Mouse (Mus musculus) adrenal gland, adult 2 months (tissue): ENCODE measurements around the gene Mettl24. TPM values are rescaled to one million over a fixed set of nuclear protein-coding genes. Genes with fewer than 3 reads are reported as not detected.
"Not testable (repeated sequence)": the region's sequence is repeated elsewhere in the genome, so short reads cannot be mapped to it uniquely, and the experiment has no call there.

Source experiments
- DNase-seq: peaks from one replicate; pipeline ENCODE4 v3.0.0; 2021
- polyA plus RNA-seq: library from polyadenylated mRNA; depleted of rRNA; stranded (reverse); fragments of >200 nt; gene quantifications from 2 replicates; pipeline ENCODE4 v1.2.3, GENCODE M21; 2012
- total RNA-seq, 2 experiments: library from RNA; stranded (reverse); gene quantifications; 2 replicates each; pipeline ENCODE4 v1.2.3; 2021

The Mettl24 gene
- total and polyA plus RNA-seq, 3 experiments = 2.7 to 8.9 (median 5.8) TPM

GRCm38 (mm10) chr10:40737274-40738112 is 54.4 kb downstream of the Mettl24 start:
- DNase-seq = no peak

- no peak for DNase-seq
Observed at GRCm38 (mm10) chr10:40740696-40741095, 57.6 kb downstream of the Mettl24 start.

GRCm38 (mm10) chr10:40750293-40751047 is 67.4 kb downstream of the Mettl24 start:
- no peak for DNase-seq

DNA sequence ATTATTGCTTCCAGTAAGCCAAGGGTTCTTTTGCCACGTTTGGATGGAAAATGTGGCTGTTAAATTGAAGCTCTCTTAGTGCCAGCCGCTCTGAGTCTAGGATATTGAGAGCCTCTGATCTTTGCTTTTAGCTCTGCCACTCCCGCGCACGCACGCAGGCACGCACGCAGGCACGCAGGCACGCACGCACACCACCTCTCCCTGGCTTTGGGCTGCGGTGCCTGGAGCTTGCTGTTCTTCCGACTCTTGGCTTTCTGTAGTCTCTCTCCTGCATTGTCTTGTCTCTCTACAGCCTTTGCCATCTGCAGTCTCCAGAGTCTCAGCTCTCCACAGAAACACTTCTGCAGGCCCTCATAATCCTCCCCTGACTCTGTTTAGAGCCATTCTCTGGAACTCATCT is 68.1 kb downstream of the Mettl24 start:
- no peak for DNase-seq

- DNase-seq = no peak
Observed at GRCm38 (mm10) chr10:40753036-40753435, 70.0 kb downstream of the Mettl24 start.

DNA sequence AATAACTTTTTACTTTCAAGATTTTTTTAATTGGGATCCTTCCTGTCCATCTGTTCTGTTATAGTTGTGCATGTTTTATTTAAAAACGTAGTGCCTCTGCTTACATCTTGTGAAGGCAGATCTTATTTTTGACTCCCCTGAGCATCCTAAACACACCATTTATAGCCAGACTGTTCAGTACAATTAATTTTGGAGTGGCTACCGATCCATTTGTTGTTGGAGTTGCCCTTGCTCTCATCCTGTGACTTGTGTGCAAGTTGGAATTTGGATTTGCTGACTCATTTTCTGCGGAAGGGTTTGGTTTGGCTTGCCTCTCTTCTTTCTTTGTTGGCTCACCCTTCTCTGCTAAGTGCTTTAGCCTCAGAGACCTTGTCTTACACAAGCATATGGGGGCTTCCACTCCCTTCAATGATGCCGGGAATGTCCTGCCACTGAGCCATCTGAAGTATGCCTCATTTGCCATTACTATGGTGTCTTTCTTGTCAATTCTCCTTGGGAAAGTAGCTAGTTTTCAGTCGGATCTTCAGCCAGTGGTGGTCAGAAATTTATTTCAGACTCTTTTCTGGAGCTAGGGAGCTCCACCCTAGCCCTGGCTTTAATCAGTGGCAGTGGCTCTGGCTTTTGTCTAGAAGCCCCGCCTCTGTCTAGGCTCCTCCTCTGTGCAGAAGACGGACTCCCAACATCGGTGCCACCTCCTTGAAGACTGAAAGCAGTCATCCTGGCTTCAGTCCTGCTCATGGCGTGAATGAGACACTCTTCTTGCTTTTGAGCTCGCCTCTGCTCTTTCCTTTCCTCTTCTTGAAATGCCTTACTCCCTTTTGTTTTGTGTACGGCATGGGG is 75.3 kb downstream of the Mettl24 start:
- peak; percentile 34 for DNase-seq

GRCm38 (mm10) chr10:40759391-40760194 is 76.5 kb downstream of the Mettl24 start:
- not testable (repeated sequence) for DNase-seq

- no peak for DNase-seq
Observed at GRCm38 (mm10) chr10:40760195-40761009, 77.3 kb downstream of the Mettl24 start.

- no peak for DNase-seq
Observed at GRCm38 (mm10) chr10:40761010-40761752, 78.1 kb downstream of the Mettl24 start.

GRCm38 (mm10) chr10:40762624-40763023 is 79.5 kb downstream of the Mettl24 start:
- no peak for DNase-seq

GRCm38 (mm10) chr10:40763084-40763720 is 80.1 kb downstream of the Mettl24 start:
- no peak for DNase-seq

- no peak for DNase-seq
Observed at GRCm38 (mm10) chr10:40772266-40772665, 89.2 kb downstream of the Mettl24 start.

GRCm38 (mm10) chr10:40775151-40775550 is 92.1 kb downstream of the Mettl24 start:
- no peak for DNase-seq

- no peak for DNase-seq
Observed at GRCm38 (mm10) chr10:40775655-40776054, 92.6 kb downstream of the Mettl24 start.

- DNase-seq = no peak
Observed at GRCm38 (mm10) chr10:40777171-40777570, 94.1 kb downstream of the Mettl24 start.

- no peak for DNase-seq
Observed at GRCm38 (mm10) chr10:40778472-40778871, 95.4 kb downstream of the Mettl24 start.

DNA sequence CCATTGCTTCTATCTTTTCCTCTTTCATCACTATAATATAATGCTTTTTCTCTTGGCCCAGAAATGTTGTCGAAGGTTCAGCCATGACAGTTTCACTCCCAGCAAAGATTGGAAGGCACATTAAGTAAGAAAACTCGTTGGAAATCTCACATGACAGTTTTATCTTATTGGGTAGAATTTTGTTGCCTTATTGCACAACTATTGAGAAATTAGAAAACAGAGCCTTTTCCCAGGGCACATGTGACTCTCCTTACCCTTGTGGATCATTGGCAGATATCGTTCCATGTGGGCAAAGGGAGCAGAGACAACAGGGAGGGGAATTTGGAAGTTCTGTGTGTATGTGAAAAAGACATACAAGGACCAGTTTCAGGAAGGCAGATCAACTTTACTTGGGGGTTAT is 107.3 kb downstream of the Mettl24 start:
- no peak for DNase-seq

DNA sequence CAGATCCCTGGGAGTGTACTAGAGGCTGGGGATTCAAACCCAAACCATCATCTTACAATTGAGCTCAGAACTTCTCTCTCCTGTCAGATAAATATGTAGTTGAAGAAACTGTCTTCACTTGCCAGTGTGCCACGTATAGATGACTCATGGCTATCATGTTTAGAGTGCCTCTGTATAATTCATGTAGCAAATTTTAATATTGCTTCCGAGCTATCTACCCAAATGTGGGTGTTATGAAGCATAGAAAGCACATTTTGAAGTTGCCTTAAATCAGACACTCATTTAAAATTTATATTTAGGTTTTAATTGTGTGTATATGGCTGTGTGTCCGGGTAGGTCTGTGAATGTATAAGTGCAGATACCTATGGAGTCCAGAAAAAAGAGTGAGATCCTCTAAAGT is 109.0 kb downstream of the Mettl24 start:
- no peak for DNase-seq

DNA sequence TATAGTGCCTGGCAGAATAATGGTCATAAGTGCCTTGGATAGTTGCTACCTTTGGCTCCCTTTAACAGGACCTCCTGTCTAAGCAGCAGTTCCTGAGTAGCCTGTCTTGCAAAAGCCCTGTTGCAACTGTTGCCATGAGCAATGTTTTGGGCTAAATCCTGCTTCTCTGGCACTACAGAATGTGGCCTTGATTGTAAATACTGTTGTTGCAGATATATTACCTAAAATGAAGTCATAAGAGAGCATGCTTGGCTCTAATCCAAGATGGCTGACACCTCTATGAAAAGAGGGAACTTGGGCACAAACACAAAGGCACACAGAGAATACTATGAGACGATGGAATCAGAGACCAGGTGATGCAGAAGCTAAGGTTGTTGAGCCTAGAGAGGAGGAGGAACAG is 122.1 kb downstream of the Mettl24 start:
- peak; percentile 46 for DNase-seq
